Mouse (Mus musculus): ENCODE measurements around the gene Sema6b. TPM values are rescaled to one million over a fixed set of nuclear protein-coding genes. Genes with fewer than 3 reads are reported as not detected.

The Sema6b gene
- polyA plus RNA-seq, 1 experiment from 2014 or later: 16.2 TPM

- Histone ChIP-seq H3K36me3 (no peaks in the 10 kb centered on the region), H3K4me3 (replicated peaks) (no peak overlapping the region), H3K9me3 (replicated peaks) (no peaks in the 10 kb centered on the region), H3K27ac (replicated peaks) (no peak overlapping the region), H3K4me1 (peaks cover 31% of the 10 kb centered on the region), H3K27me3 (replicated peaks) (peaks cover 11% of the 10 kb centered on the region; the same call in 1 of the 2 replicates), H3K9ac (replicated peaks) (no peak overlapping the region), H3K4me2 (no peak overlapping the region)
- no peak for ATAC-seq (ENCODE audit: low FRiP score)
- 69% methylated on average over 3 of the region's 3 CpGs for WGBS
Measured at GRCm38 (mm10) chr17:56164510-56164909, 24.4 kb upstream of the Sema6b start.

- Histone ChIP-seq H3K4me2 (peak overlapping the region; percentile 80; the same call in 1 of the 2 replicates), H3K27ac (replicated peaks) (no peak overlapping the region), H3K9me3 (replicated peaks) (no peaks in the 10 kb centered on the region), H3K9ac (replicated peaks) (no peak overlapping the region), H3K27me3 (replicated peaks) (peaks cover 18% of the 10 kb centered on the region; the same call in 1 of the 2 replicates), H3K4me3 (replicated peaks) (no peak overlapping the region), H3K4me1 (peaks cover 31% of the 10 kb centered on the region), H3K36me3 (no peaks in the 10 kb centered on the region)
- ATAC-seq (ENCODE audit: low FRiP score): no peak
- 79% methylated on average over 6 of the region's 6 CpGs for WGBS
Measured at GRCm38 (mm10) chr17:56163523-56164102, 23.5 kb upstream of the Sema6b start.

DNA sequence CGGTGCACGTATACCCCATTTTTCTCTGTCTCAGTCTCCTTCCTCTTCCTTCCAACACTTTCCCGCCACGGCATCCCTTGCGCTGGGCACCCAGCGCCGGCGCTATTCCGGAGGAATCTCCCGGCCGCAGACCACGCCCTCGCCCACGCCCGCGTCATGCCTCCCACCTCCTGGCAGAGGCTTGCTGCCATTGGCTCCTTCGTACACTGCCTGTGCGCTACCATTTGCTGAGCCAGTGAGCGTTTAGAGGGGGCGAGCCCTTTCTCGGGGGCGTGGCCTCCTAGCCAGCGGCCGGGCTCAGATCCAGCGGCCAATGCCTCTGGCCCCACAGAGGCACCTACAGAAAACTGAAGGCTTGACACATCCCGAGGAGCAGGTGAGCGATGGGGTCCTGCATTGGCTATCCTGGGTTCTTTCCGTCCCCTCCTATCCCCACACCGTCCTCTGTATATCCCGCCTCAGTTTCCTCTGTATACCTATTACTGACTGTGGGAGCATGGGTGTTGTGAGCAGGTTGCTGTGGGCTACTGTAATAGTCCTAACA is 22.2 kb upstream of the Sema6b start, which contains the start of gene Tnfaip8l1:
Tnfaip8l1 (plus strand) TSS at position 247 of the 544 bp plus-strand sequence.
- Histone ChIP-seq H3K36me3 (no peaks in the 10 kb centered on the region), H3K9me3 (replicated peaks) (no peaks in the 10 kb centered on the region), H3K4me2 (peak within 1 kb of the TSS; percentile 80), H3K27me3 (replicated peaks) (peaks cover 30% of the 10 kb centered on the region), H3K27ac (replicated peaks) (0 out of 2 replicates have a peak within 1 kb of the TSS, but pooled peaks have one; percentile 41), H3K9ac (replicated peaks) (peak within 1 kb of the TSS; percentile 54), H3K4me3 (replicated peaks) (peak within 1 kb of the TSS; percentile 48), H3K4me1 (peaks cover 31% of the 10 kb centered on the region)
- ATAC-seq (ENCODE audit: low FRiP score): peak; percentile 96
- under 1% methylated on average over 30 of the region's 30 CpGs for whole genome bisulfite sequencing

DNA sequence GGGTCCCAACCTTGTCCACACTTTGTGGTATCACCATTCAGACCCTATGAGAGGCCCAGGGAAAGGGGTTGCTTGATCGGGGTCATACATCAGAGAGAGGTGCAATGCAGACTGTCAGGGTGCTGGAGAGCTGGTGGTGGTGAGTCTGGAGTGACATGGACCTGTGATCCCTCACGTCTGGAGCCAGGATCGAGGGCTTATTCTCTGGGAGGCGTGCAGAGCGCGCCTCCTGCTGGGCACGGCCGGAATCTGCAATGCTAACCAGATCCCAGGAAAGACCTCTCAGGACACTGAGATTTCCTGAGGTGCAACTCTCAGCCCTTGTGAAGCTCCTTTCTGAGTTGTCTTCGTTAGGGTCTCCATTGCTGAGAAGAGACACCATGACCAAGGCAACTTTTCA is 19.6 kb upstream of the Sema6b start:
- peaks cover 22% of the 10 kb centered on the region for H3K4me1 ChIP-seq
- 3% methylated on average over 9 of the region's 9 CpGs for WGBS
- no peaks in the 10 kb centered on the region for H3K36me3 ChIP-seq
- H3K27ac ChIP-seq (replicated peaks): no peak overlapping the region
- H3K27me3 ChIP-seq (replicated peaks): peaks cover 52% of the 10 kb centered on the region
- H3K4me2 ChIP-seq: no peak overlapping the region
- ATAC-seq (ENCODE audit: low FRiP score): no peak
- no peaks in the 10 kb centered on the region for H3K9me3 ChIP-seq (replicated peaks)
- no peak overlapping the region for H3K9ac ChIP-seq (replicated peaks)
- no peak overlapping the region for H3K4me3 ChIP-seq (replicated peaks)

- no peak overlapping the region for H3K9ac ChIP-seq (replicated peaks)
- H3K4me1 ChIP-seq: peaks cover 15% of the 10 kb centered on the region
- ATAC-seq (ENCODE audit: low FRiP score): 0 out of 2 replicates have a peak, but pooled peaks have one; percentile 33
- H3K27ac ChIP-seq (replicated peaks): no peak overlapping the region
- no peak overlapping the region for H3K4me3 ChIP-seq (replicated peaks)
- peaks cover 64% of the 10 kb centered on the region for H3K27me3 ChIP-seq (replicated peaks)
- WGBS: 13% methylated on average over 9 of the region's 9 CpGs
- no peak overlapping the region for H3K4me2 ChIP-seq
- H3K36me3 ChIP-seq: no peaks in the 10 kb centered on the region
- no peaks in the 10 kb centered on the region for H3K9me3 ChIP-seq (replicated peaks)
Measured at GRCm38 (mm10) chr17:56153643-56154042, 13.5 kb upstream of the Sema6b start.

DNA sequence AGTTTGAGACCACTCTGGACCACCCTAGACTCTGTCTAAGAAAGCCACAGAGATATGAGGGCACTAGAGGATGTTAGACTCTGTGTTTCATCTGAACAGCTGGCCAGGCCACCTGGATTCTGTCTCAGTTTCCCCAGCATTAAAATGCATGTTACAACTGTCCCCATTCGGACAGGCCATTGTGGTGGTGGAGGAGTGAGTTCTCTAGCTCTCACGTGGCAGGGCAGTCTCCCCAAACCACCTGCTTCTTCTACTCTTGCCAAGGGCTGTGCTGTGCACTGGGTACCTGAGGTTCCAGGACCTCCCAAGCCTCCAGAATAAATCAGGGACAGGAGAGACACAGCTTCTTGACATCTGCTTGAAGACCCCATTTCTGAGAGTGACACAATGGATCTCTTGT is 9.8 kb upstream of the Sema6b start:
- Histone ChIP-seq H3K4me1 (peaks cover 20% of the 10 kb centered on the region), H3K9me3 (replicated peaks) (no peaks in the 10 kb centered on the region), H3K4me2 (peak overlapping the region; percentile 82; the same call in 1 of the 2 replicates), H3K4me3 (replicated peaks) (no peak overlapping the region), H3K27me3 (replicated peaks) (peaks cover 53% of the 10 kb centered on the region), H3K36me3 (no peaks in the 10 kb centered on the region), H3K9ac (replicated peaks) (no peak overlapping the region), H3K27ac (replicated peaks) (no peak overlapping the region)
- ATAC-seq (ENCODE audit: low FRiP score): no peak
- WGBS: 41% methylated on average over 2 of the region's 2 CpGs

- peaks cover 20% of the 10 kb centered on the region for H3K4me1 ChIP-seq
- H3K4me2 ChIP-seq: peak overlapping the region; percentile 82
- no peaks in the 10 kb centered on the region for H3K36me3 ChIP-seq
- no peak overlapping the region for H3K27ac ChIP-seq (replicated peaks)
- H3K9ac ChIP-seq (replicated peaks): peak overlapping the region; percentile 55
- peaks cover 53% of the 10 kb centered on the region for H3K27me3 ChIP-seq (replicated peaks)
- WGBS: under 1% methylated on average over 30 of the region's 30 CpGs
- no peaks in the 10 kb centered on the region for H3K9me3 ChIP-seq (replicated peaks)
- H3K4me3 ChIP-seq (replicated peaks): peak overlapping the region; percentile 40
- peak; percentile 51 for ATAC-seq (ENCODE audit: low FRiP score)
Measured at GRCm38 (mm10) chr17:56148790-56149618, 8.9 kb upstream of the Sema6b start.

DNA sequence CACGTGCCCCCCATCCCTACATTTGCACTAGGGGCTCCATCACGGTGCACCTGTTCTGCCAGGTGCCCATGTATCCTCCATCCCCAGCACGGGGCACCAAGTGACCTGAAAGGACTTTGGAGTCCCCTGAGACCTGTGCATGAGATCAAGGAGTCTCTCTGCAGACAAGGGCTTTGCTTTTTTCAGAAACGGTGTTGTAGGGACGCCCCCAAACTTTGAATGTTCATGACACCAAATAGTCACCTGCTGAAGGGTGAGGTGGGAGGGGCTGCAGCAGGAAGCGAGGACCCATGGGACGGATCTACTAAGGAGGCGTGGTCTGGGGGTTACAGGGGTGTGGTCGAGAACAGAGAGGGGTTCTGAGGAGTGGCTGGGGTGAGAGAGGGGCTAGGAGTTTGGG is 8.1 kb upstream of the Sema6b start:
- H3K36me3 ChIP-seq: no peaks in the 10 kb centered on the region
- peak overlapping the region; percentile 55 for H3K9ac ChIP-seq (replicated peaks)
- WGBS: 20% methylated on average over 9 of the region's 9 CpGs
- peaks cover 53% of the 10 kb centered on the region for H3K27me3 ChIP-seq (replicated peaks)
- H3K4me2 ChIP-seq: peak overlapping the region; percentile 82
- ATAC-seq (ENCODE audit: low FRiP score): 0 out of 2 replicates have a peak, but pooled peaks have one; percentile 25
- peak overlapping the region; percentile 40 for H3K4me3 ChIP-seq (replicated peaks)
- no peaks in the 10 kb centered on the region for H3K9me3 ChIP-seq (replicated peaks)
- H3K27ac ChIP-seq (replicated peaks): no peak overlapping the region
- H3K4me1 ChIP-seq: peaks cover 15% of the 10 kb centered on the region

GRCm38 (mm10) chr17:56147420-56147819 is 7.3 kb upstream of the Sema6b start:
- Histone ChIP-seq H3K9me3 (replicated peaks) (no peaks in the 10 kb centered on the region), H3K4me3 (replicated peaks) (no peak overlapping the region), H3K4me2 (no peak overlapping the region), H3K9ac (replicated peaks) (no peak overlapping the region), H3K4me1 (peaks cover 18% of the 10 kb centered on the region), H3K27ac (replicated peaks) (no peak overlapping the region), H3K27me3 (replicated peaks) (peaks cover 48% of the 10 kb centered on the region), H3K36me3 (no peaks in the 10 kb centered on the region)
- no peak for ATAC-seq (ENCODE audit: low FRiP score)
- WGBS: 61% methylated on average over 12 of the region's 12 CpGs

DNA sequence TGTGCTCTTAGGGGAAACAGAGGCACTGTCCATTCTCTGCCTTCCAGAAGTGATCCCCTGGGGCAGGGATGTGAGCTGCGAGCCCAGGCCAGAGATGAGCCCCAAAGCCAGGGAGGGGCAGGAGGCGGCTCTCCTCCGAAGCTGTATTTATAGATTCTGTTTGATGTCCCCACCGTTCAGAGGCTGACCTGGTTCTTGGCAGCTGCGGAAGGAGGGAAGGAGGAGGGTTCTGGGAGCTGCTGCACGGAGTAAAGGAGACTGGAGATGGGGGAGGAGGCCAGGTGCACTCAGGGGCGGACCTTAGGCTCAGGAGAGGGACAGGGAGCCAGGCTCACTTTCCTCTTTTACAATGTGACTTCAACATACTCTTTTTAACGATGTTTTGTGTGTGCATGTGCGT is 6.0 kb upstream of the Sema6b start:
- no peak overlapping the region for H3K4me3 ChIP-seq (replicated peaks)
- no peak overlapping the region for H3K9ac ChIP-seq (replicated peaks)
- H3K36me3 ChIP-seq: no peaks in the 10 kb centered on the region
- H3K27me3 ChIP-seq (replicated peaks): peaks cover 47% of the 10 kb centered on the region
- no peaks in the 10 kb centered on the region for H3K9me3 ChIP-seq (replicated peaks)
- no peak for ATAC-seq (ENCODE audit: low FRiP score)
- H3K4me1 ChIP-seq: peaks cover 31% of the 10 kb centered on the region
- WGBS: 14% methylated on average over 9 of the region's 9 CpGs
- no peak overlapping the region for H3K27ac ChIP-seq (replicated peaks)
- H3K4me2 ChIP-seq: no peak overlapping the region

DNA sequence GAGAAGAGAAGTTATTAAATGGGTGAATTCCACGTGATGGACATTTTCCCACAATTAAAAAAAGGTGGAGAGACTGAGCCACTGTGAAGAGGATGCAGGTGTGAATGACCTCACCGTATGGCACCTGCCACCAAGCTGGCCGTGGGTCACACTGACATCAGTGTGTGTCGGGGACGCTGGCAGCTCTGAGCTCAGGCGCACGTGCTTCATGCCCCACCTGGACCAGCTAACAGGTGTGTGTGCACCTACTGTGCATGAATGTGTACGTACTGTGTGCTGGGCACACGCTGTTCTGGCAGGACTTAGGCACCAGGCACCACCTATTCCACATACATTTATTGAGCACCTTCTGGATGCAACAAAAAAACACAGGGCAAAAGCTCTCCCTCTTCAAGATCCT is 4.4 kb upstream of the Sema6b start:
- ATAC-seq (ENCODE audit: low FRiP score): no peak
- Histone ChIP-seq H3K4me2 (no peak overlapping the region), H3K36me3 (no peaks in the 10 kb centered on the region), H3K9ac (replicated peaks) (no peak overlapping the region), H3K4me1 (peaks cover 34% of the 10 kb centered on the region), H3K9me3 (replicated peaks) (no peaks in the 10 kb centered on the region), H3K27me3 (replicated peaks) (peaks cover 36% of the 10 kb centered on the region), H3K27ac (replicated peaks) (no peak overlapping the region), H3K4me3 (replicated peaks) (no peak overlapping the region)
- 81% methylated on average over 9 of the region's 9 CpGs for WGBS

Measured in neural tube, embryonic 15.5 days (tissue).